Mouse (Mus musculus): ENCODE measurements around the gene Dapk1.

GRCm38 (mm10) chr13:60633945-60634344 lies 32.2 kb downstream of the Dapk1 start:
- no peak for TF ChIP-seq EP300 (optimal IDR thresholded peaks at IDR 0.05)
- TF ChIP-seq CTCF (IDR thresholded peaks at IDR 0.05; ENCODE audit: low read depth), result no peak

Data from stomach, postnatal 0 days (tissue).